Mouse (Mus musculus): Measurements from ENCODE around the gene Elf3. TPM values are rescaled to one million over a fixed set of nuclear protein-coding genes. Genes with fewer than 3 reads are reported as not detected.
A peak's percentile ranks its signal among the peaks of the same experiment; 100 is the strongest.
"Not testable (repeated sequence)": the region's sequence is repeated elsewhere in the genome, so short reads cannot be mapped to it uniquely, and the experiment has no call there.

Gene Elf3
- polyA plus RNA-seq, 1 experiment from 2014 or later = 0.16 TPM

GRCm38 (mm10) chr1:135263316-135263715 is 4.9 kb upstream of the Elf3 start:
- H3K9me3 ChIP-seq = no peaks in the 10 kb centered on the region
- peaks cover 71% of the 10 kb centered on the region for H3K36me3 ChIP-seq
- ATAC-seq = no peak
- H3K4me2 ChIP-seq (replicated peaks) = no peak overlapping the region
- 91% methylated on average over 9 of the region's 9 CpGs for WGBS
- no peaks in the 10 kb centered on the region for H3K27me3 ChIP-seq
- no peak overlapping the region for H3K9ac ChIP-seq (replicated peaks)
- peaks cover 7% of the 10 kb centered on the region for H3K4me1 ChIP-seq (replicated peaks)
- H3K27ac ChIP-seq = no peak overlapping the region
- no peak overlapping the region for H3K4me3 ChIP-seq (replicated peaks)

GRCm38 (mm10) chr1:135262329-135262728 is 4.0 kb upstream of the Elf3 start:
- peaks cover 10% of the 10 kb centered on the region for H3K4me1 ChIP-seq (replicated peaks)
- no peak overlapping the region for H3K9ac ChIP-seq (replicated peaks)
- 78% methylated on average over 3 of the region's 3 CpGs for WGBS
- ATAC-seq = no peak
- no peak overlapping the region for H3K4me3 ChIP-seq (replicated peaks)
- no peaks in the 10 kb centered on the region for H3K9me3 ChIP-seq
- no peaks in the 10 kb centered on the region for H3K27me3 ChIP-seq
- no peak overlapping the region for H3K27ac ChIP-seq
- peaks cover 61% of the 10 kb centered on the region for H3K36me3 ChIP-seq
- H3K4me2 ChIP-seq (replicated peaks) = no peak overlapping the region

DNA sequence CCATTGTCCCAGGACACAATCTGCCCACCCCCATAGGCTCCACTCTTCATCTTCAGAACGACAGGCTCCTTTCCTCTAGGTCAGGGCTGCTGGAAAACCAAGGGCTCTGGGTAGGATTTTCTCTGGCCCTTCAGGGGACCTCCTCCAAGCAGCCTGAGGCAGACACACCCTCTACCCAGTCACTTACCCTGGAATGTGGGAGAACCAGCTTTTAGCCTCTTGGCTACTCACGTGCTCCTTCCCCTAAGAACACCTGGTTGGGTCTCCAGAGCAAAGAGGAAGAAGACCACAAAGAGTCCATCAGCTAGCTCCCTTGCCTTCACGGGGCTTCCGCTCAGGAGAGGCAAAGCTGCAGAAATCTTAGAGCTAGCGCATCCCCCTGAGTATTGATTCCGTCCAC is 2.6 kb upstream of the Elf3 start:
- no peak for ATAC-seq
- Histone ChIP-seq H3K36me3 (peaks cover 47% of the 10 kb centered on the region), H3K4me1 (replicated peaks) (peaks cover 10% of the 10 kb centered on the region), H3K27me3 (no peaks in the 10 kb centered on the region), H3K9me3 (no peaks in the 10 kb centered on the region), H3K9ac (replicated peaks) (no peak overlapping the region), H3K27ac (no peak overlapping the region), H3K4me2 (replicated peaks) (no peak overlapping the region), H3K4me3 (replicated peaks) (no peak overlapping the region)
- 78% methylated on average over 6 of the region's 6 CpGs for WGBS

DNA sequence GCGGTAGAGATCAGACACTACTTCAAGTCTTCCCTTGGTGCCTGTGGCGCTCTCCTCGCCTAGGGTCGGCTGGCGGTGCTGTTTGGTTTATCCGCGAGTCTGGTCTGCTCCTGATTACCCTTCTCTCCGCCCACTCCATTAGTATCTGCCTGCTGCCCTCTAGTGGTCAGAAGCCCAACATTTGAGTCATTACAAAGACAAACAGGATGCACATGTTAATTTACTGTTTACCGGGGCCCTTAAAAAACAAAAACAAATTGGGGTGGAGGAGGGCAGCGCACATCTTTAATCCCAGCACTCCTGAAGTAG is 714 bp upstream of the Elf3 start:
- WGBS = 2% methylated on average over 10 of the region's 10 CpGs
- no peaks in the 10 kb centered on the region for H3K27me3 ChIP-seq
- H3K4me3 ChIP-seq (replicated peaks) = peak overlapping the region; percentile 16
- peaks cover 10% of the 10 kb centered on the region for H3K4me1 ChIP-seq (replicated peaks)
- no peaks in the 10 kb centered on the region for H3K9me3 ChIP-seq
- H3K9ac ChIP-seq (replicated peaks) = no peak overlapping the region
- H3K36me3 ChIP-seq = peaks cover 28% of the 10 kb centered on the region
- ATAC-seq = peak; percentile 88
- H3K27ac ChIP-seq = peak overlapping the region; percentile 15; the same call in 1 of the 2 replicates
- H3K4me2 ChIP-seq (replicated peaks) = peak overlapping the region; percentile 50

GRCm38 (mm10) chr1:135256299-135256698 is 2.1 kb downstream of the Elf3 start:
- Histone ChIP-seq H3K27me3 (no peaks in the 10 kb centered on the region), H3K9ac (replicated peaks) (no peak overlapping the region), H3K4me1 (replicated peaks) (peaks cover 10% of the 10 kb centered on the region), H3K27ac (no peak overlapping the region), H3K4me3 (replicated peaks) (no peak overlapping the region), H3K4me2 (replicated peaks) (no peak overlapping the region), H3K36me3 (peaks cover under 1% of the 10 kb centered on the region; the same call in 1 of the 2 replicates), H3K9me3 (no peaks in the 10 kb centered on the region)
- no peak for ATAC-seq
- WGBS = 83% methylated on average over 6 of the region's 6 CpGs

DNA sequence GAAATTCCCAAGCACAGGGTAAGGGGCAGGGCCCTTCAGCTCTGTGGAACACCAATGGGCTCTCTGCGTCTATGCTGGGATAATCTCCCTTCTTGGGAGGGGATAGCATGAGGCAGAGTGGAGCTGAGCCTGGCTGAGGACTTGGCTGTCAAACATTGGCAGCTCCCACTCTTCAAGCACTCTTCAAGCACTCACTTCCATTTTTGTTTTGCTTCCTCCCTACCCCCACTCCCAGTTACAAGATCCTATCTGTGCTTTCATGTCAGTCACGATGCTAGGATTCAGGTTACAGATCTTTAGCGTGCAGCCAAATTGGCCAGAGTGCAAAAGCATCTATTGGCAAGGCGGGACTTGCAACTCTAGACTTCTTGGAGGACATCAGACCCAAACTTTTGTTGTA is 5.5 kb downstream of the Elf3 start:
- no peak for ATAC-seq
- no peak overlapping the region for H3K9ac ChIP-seq (replicated peaks)
- peaks cover 8% of the 10 kb centered on the region for H3K4me1 ChIP-seq (replicated peaks)
- H3K9me3 ChIP-seq = no peaks in the 10 kb centered on the region
- no peaks in the 10 kb centered on the region for H3K36me3 ChIP-seq
- H3K4me2 ChIP-seq (replicated peaks) = no peak overlapping the region
- WGBS = 65% methylated on average over 4 of the region's 4 CpGs
- 0 out of 2 replicates have a peak, but pooled peaks cover 6% of the 10 kb centered on the region for H3K27me3 ChIP-seq
- no peak overlapping the region for H3K27ac ChIP-seq
- no peak overlapping the region for H3K4me3 ChIP-seq (replicated peaks)

GRCm38 (mm10) chr1:135251405-135251804 is 7.0 kb downstream of the Elf3 start:
- no peaks in the 10 kb centered on the region for H3K36me3 ChIP-seq
- 89% methylated on average over 8 of the region's 8 CpGs for WGBS
- no peak overlapping the region for H3K27ac ChIP-seq

DNA sequence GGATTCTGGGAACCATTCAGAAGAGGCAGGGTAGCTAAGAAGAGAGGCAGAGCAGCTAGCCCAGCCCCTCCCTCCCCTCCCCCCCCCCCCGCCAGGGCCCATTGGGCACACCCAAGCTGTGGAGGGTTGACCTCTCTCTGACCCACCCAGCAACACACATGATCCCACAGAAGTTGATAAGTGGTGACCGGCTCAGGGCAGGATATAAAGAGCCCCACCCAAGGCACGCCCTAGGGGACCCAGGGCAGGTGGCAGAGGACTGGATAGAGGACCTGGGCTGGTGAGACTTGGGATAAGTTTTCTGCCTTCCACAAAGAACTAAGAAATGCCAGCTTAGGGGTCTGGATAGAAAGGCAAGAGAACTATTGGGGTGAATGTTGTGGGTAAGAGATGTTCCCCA is 7.7 kb downstream of the Elf3 start:
- H3K27ac ChIP-seq = no peak overlapping the region
- H3K4me1 ChIP-seq (replicated peaks) = peaks cover 8% of the 10 kb centered on the region
- H3K4me2 ChIP-seq (replicated peaks) = no peak overlapping the region
- no peak overlapping the region for H3K9ac ChIP-seq (replicated peaks)
- H3K27me3 ChIP-seq = 0 out of 2 replicates have a peak, but pooled peaks cover 6% of the 10 kb centered on the region
- no peak overlapping the region for H3K4me3 ChIP-seq (replicated peaks)
- WGBS = 77% methylated on average over 2 of the region's 3 CpGs
- no peaks in the 10 kb centered on the region for H3K9me3 ChIP-seq
- H3K36me3 ChIP-seq = no peaks in the 10 kb centered on the region
- no peak for ATAC-seq

More at GRCm38 (mm10) chr1:135251405-135251804, 7.0 kb downstream of the Elf3 start:
- Histone ChIP-seq H3K4me3 (replicated peaks) (no peak overlapping the region), H3K9ac (replicated peaks) (no peak overlapping the region), H3K4me2 (replicated peaks) (no peak overlapping the region), H3K9me3 (no peaks in the 10 kb centered on the region), H3K4me1 (replicated peaks) (peaks cover 8% of the 10 kb centered on the region), H3K27me3 (0 out of 2 replicates have a peak, but pooled peaks cover 6% of the 10 kb centered on the region)
- ATAC-seq = no peak

- H3K4me2 ChIP-seq (replicated peaks) = peak overlapping the region; percentile 50
- H3K36me3 ChIP-seq = no peaks in the 10 kb centered on the region
- peak; percentile 91 for ATAC-seq
- no peaks in the 10 kb centered on the region for H3K9me3 ChIP-seq
- H3K27me3 ChIP-seq = 0 out of 2 replicates have a peak, but pooled peaks cover 6% of the 10 kb centered on the region
- peaks cover 8% of the 10 kb centered on the region for H3K4me1 ChIP-seq (replicated peaks)
- H3K4me3 ChIP-seq (replicated peaks) = peak overlapping the region; percentile 34
- no peak overlapping the region for H3K27ac ChIP-seq
- peak overlapping the region; percentile 12 for H3K9ac ChIP-seq (replicated peaks)
- 7% methylated on average over 15 of the region's 15 CpGs for WGBS
Observed at GRCm38 (mm10) chr1:135248434-135248850, 9.9 kb downstream of the Elf3 start.

DNA sequence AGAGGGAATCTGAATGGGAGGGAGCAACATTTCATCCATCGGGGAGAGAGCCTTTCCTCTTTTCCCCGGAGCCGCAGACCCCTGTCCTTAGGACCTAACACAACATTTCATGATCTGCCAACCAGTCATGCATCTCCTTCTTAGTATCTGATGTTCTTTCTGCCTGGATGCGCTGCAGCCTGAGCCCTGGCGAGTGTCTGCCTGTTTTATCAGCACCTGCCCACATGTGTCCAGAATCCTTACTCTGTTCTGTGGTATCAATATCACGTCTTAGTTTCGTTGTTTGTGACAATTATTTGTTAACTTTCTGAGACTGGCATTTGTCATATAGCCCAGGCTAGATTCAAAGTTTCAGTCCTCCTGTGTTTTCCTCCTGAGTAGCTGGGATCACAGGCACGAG is 14.4 kb downstream of the Elf3 start:
- Histone ChIP-seq H3K36me3 (no peaks in the 10 kb centered on the region), H3K4me3 (replicated peaks) (no peak overlapping the region), H3K27me3 (no peaks in the 10 kb centered on the region), H3K9me3 (no peaks in the 10 kb centered on the region), H3K27ac (no peak overlapping the region), H3K4me1 (replicated peaks) (peaks cover 8% of the 10 kb centered on the region), H3K4me2 (replicated peaks) (no peak overlapping the region), H3K9ac (replicated peaks) (no peak overlapping the region)
- ATAC-seq = no peak
- WGBS = 81% methylated on average over 8 of the region's 8 CpGs

DNA sequence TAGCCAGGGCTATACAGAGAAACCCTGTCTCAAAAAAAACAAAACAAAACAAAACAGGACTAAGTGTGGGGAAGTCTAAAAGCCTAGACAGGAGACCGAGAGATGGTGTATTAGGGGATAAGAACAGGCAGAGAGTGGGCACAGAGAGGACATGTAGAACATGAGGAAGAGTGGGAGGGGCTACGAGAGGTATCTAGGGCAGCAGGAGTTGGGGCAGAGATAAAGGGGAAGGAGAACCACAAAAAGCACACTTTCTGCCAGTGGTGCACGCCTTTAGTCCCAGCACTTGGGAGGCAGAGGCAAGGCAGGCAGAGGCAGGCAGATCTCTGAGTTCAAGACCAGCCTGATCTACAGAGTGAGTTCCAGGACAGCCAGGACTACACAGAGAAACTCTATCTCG is 18.2 kb downstream of the Elf3 start:
- not testable (repeated sequence) for H3K9me3 ChIP-seq; H3K36me3 ChIP-seq; H3K4me3 ChIP-seq (replicated peaks); H3K4me2 ChIP-seq (replicated peaks); H3K27ac ChIP-seq; H3K9ac ChIP-seq (replicated peaks); H3K27me3 ChIP-seq; H3K4me1 ChIP-seq (replicated peaks); ATAC-seq
- WGBS = 88% methylated on average over 4 of the region's 4 CpGs

- Histone ChIP-seq H3K4me2 (replicated peaks) (no peak overlapping the region), H3K4me3 (replicated peaks) (no peak overlapping the region), H3K9ac (replicated peaks) (no peak overlapping the region), H3K9me3 (no peaks in the 10 kb centered on the region), H3K27me3 (no peaks in the 10 kb centered on the region), H3K36me3 (no peaks in the 10 kb centered on the region), H3K4me1 (replicated peaks) (no peaks in the 10 kb centered on the region), H3K27ac (no peak overlapping the region)
- WGBS = 67% methylated on average over 12 of the region's 12 CpGs
- ATAC-seq = no peak
Observed at GRCm38 (mm10) chr1:135237131-135237851, 21.1 kb downstream of the Elf3 start.

- Histone ChIP-seq H3K27me3 (no peaks in the 10 kb centered on the region), H3K27ac (no peak overlapping the region), H3K9me3 (no peaks in the 10 kb centered on the region), H3K4me1 (replicated peaks) (no peaks in the 10 kb centered on the region), H3K4me3 (replicated peaks) (no peak overlapping the region), H3K9ac (replicated peaks) (no peak overlapping the region), H3K36me3 (no peaks in the 10 kb centered on the region), H3K4me2 (replicated peaks) (no peak overlapping the region)
- ATAC-seq = no peak
- 89% methylated on average over 12 of the region's 12 CpGs for WGBS
Observed at GRCm38 (mm10) chr1:135234771-135235170, 23.6 kb downstream of the Elf3 start.
